Mouse (Mus musculus): ENCODE measurements around the gene Naaa.

Naaa gene

GRCm38 (mm10) chr5:92277437-92278394 is at the start of gene Naaa:
Gene Naaa, minus strand, starts transcription at chr5:92278170.
- peak; percentile 86 for DNase-seq (ENCODE audit: low read depth)

GRCm38 (mm10) chr5:92327367-92327766 is 49.4 kb upstream of the Naaa start:
- DNase-seq (ENCODE audit: low read depth), result peak; percentile 50

- no peak for DNase-seq (ENCODE audit: low read depth)
These were observed 45.3 kb upstream of the Naaa start for GRCm38 (mm10) chr5:92323264-92323663.

- DNase-seq (ENCODE audit: low read depth), result no peak
These were observed 44.6 kb upstream of the Naaa start for GRCm38 (mm10) chr5:92322612-92323011.

GRCm38 (mm10) chr5:92321631-92322400 is 43.8 kb upstream of the Naaa start:
- DNase-seq (ENCODE audit: low read depth), result no peak

- DNase-seq (ENCODE audit: low read depth), result no peak
These were observed 40.6 kb upstream of the Naaa start for GRCm38 (mm10) chr5:92318596-92318995.

GRCm38 (mm10) chr5:92318119-92318518 is 40.1 kb upstream of the Naaa start:
- DNase-seq (ENCODE audit: low read depth), result peak; percentile 28

GRCm38 (mm10) chr5:92313776-92314175 is 35.8 kb upstream of the Naaa start:
- DNase-seq (ENCODE audit: low read depth), result no peak

- peak; percentile 94 for DNase-seq (ENCODE audit: low read depth)
These were observed 34.2 kb upstream of the Naaa start for GRCm38 (mm10) chr5:92312046-92312715.

- peak; percentile 94 for DNase-seq (ENCODE audit: low read depth)
These were observed 31.9 kb upstream of the Naaa start, which contains the start of gene Sdad1 for GRCm38 (mm10) chr5:92309681-92310511. Gene Sdad1, minus strand, starts transcription at chr5:92310479.

- DNase-seq (ENCODE audit: low read depth), result no peak
These were observed 26.3 kb upstream of the Naaa start for GRCm38 (mm10) chr5:92304291-92304690.

GRCm38 (mm10) chr5:92302149-92302840 is 24.3 kb upstream of the Naaa start:
- DNase-seq (ENCODE audit: low read depth), result no peak

GRCm38 (mm10) chr5:92294525-92294924 is 16.6 kb upstream of the Naaa start:
- DNase-seq (ENCODE audit: low read depth), result no peak

GRCm38 (mm10) chr5:92291652-92292414 is 13.9 kb upstream of the Naaa start:
- DNase-seq (ENCODE audit: low read depth), result no peak

GRCm38 (mm10) chr5:92287840-92288239 is 9.9 kb upstream of the Naaa start:
- no peak for DNase-seq (ENCODE audit: low read depth)

- DNase-seq (ENCODE audit: low read depth), result no peak
These were observed 5.1 kb upstream of the Naaa start for GRCm38 (mm10) chr5:92283107-92283506.

GRCm38 (mm10) chr5:92282571-92282970 is 4.6 kb upstream of the Naaa start:
- no peak for DNase-seq (ENCODE audit: low read depth)

- DNase-seq (ENCODE audit: low read depth), result peak; percentile 20
These were observed 1.1 kb upstream of the Naaa start for GRCm38 (mm10) chr5:92278942-92279537.

GRCm38 (mm10) chr5:92270496-92270895 is 7.5 kb downstream of the Naaa start:
- DNase-seq (ENCODE audit: low read depth), result no peak

Data from induced T-regulatory cell, adult 2 months (primary cell).